Mouse (Mus musculus) B cell, adult 2 months (primary cell): ENCODE results near the gene Dennd1a.

Source experiments
- DNase-seq, 2 experiments: peaks; one replicate each; pipeline ENCODE4 v3.0.0; 2022

The Dennd1a gene

GRCm38 (mm10) chr2:37799137-37799536 is 488.1 kb downstream of the Dennd1a start:
- no peak for DNase-seq

DNA sequence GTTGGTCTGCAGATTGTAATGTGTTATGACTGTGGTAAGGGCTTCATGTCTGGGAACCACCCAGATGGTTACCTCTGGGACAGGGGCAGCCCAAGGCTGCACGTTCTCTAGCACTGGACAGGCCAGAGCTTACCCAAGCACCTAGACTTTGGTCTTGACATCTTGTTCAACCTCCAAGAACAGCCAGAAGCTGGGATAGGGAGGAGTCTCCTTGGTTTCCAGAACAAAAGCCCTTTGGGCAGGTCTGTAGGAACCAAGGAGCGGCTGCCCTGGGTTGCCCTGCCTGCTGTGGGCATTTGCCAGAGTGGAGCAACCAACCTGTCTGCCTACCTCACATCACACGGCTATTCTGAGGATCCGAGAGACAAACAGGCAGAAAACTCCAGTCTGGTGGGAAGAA is 490.1 kb downstream of the Dennd1a start:
- no peak for DNase-seq

- DNase-seq = no peak
Measured at GRCm38 (mm10) chr2:37796021-37796420, 491.2 kb downstream of the Dennd1a start.

GRCm38 (mm10) chr2:37791340-37791739 is 495.9 kb downstream of the Dennd1a start:
- no peak for DNase-seq

DNA sequence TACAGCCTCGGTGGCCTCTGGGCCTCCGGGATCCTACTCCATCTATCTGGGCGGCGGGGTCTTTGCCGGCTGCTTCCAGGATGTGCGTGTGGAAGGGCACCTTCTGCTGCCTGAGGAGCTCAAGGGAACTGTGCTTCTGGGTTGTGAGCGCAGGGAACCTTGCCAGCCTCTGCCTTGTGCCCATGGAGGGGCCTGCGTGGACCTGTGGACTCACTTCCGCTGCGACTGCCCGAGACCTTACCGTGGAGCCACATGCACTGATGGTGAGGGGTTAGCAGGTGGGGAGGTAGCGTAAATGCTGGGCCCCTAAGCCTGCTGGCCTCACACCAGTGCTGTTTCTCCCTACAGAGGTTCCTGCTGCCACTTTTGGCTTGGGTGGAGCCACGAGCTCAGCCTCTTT is 496.5 kb downstream of the Dennd1a start:
- no peak for DNase-seq

DNA sequence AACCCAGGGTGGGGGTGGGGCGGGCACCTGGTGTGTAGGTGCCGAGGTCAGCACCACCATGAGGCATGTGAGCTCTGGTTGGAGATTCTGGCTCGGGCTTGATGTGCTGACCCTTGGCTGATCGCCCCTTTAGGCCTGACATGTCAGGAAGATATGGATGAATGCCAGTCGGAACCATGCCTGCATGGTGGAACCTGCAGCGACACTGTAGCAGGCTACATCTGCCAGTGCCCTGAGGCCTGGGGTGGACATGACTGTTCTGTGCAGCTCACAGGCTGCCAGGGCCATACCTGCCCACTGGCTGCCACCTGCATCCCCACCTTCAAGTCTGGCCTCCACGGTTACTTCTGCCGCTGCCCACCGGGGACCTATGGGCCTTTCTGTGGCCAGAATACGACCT is 497.2 kb downstream of the Dennd1a start:
- no peak for DNase-seq

GRCm38 (mm10) chr2:37789029-37789428 is 498.2 kb downstream of the Dennd1a start:
- DNase-seq = no peak

GRCm38 (mm10) chr2:37788176-37788962 is 498.8 kb downstream of the Dennd1a start:
- DNase-seq = no peak

GRCm38 (mm10) chr2:37786461-37786860 is 500.7 kb downstream of the Dennd1a start:
- no peak for DNase-seq

DNA sequence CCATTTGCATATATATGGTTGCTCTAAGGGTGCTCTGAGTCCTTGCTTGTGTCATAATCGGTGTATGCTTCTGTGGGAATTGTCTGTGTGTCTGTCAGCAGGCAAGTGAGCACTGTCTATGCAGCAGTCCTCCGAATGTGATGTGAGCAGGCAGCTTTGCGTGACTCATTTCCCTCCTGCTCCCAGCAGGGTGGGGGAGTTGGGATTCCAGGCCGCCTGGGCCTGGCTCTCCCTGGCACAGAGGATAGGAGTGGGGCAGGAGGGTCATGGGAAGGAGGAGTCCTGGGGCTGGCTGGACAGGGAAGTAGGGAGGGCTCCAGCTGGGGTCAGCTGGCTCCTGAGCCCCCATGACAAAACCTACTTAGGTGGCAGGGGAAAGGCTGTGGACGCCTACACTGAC is 502.7 kb downstream of the Dennd1a start:
- DNase-seq = no peak

- DNase-seq = no peak
Measured at GRCm38 (mm10) chr2:37782002-37782401, 505.2 kb downstream of the Dennd1a start.

DNA sequence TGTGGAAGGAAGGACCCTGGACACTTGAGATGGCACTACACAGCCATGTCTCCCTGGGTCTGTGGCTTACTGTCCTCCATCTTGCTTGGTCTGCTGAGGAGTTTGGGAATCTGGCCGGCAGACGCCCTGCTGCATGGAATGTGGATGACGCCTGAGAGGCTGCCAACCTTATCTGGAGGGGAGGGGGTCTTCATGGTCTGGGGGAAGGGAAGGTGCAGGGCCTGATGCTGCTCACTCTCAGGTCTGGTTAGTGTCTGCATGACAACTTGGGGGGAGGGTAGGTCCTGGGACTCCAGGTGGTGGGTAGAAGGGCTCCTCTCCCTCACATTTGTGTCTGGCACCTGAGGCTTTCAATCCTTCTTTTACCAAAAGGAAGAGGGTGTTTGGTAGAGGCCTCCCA is 505.8 kb downstream of the Dennd1a start:
- no peak for DNase-seq

DNA sequence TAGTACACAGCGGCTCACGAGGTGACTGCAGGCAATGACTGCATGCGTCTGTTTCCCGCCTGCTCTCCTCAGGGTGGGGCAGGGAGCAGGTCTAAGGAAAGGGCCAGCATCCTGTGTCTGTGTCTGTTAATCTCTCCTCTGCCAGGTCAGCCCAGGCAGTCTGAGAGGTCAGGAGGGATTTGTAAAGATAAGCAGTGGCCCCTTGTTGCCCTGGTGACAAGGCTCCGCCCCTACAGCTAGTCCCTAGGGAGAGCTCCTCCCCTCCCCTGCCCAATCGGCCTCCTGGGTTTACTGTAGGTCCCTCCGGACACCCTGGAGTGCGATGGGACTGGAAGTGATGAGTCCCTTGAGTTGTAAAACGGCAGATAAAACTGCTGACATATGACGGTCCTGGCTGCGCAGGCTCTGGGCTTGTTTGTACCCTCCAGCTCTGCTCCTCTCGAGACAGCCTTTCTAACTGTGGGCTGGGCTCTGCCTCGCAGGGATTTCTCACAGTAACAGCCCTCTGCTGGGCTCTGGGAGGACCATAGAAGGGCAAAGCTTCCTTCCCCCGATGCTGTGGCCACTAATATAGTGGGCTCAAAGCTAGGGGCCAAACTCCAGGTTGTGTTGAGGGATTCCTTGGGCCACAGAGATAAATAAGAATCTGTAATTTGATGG is 506.8 kb downstream of the Dennd1a start:
- peak; percentile 73 to 79 for DNase-seq

DNA sequence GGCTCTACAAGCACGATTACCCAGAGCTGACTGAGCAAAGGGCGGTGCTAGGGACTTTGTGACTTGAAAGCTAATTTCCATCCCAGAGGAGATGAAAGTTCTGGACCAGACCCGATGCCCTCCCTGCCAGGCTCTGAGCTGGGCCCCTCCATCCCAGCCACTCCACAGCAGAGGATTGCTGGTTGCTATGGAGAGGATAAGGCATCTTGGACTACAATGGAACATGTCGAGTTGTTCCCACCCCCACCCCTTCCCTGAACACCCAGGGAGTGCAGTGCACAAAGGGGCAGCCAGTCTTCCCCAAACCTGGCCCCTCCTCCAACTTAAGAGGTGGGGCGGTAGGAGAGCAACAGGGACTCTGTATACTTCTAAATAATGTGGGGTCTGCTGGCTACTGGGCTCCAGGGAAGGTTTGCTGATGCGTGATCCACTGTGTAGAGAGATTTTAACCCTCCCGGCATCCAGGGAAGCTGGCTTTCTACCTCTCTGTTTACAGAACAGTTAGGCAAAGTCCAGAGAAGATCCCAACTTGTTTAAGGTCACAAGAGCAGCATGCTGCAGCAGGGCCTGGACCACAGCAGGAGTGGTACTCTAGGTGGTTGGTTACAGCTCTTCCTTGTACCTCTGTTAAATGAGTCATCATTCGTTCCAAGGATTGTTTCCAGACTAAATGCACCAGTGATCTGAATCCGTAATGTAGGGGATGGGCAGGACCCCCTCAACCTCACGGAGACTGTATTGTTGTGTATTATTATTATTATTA is 509.1 kb downstream of the Dennd1a start:
- no peak for DNase-seq

DNA sequence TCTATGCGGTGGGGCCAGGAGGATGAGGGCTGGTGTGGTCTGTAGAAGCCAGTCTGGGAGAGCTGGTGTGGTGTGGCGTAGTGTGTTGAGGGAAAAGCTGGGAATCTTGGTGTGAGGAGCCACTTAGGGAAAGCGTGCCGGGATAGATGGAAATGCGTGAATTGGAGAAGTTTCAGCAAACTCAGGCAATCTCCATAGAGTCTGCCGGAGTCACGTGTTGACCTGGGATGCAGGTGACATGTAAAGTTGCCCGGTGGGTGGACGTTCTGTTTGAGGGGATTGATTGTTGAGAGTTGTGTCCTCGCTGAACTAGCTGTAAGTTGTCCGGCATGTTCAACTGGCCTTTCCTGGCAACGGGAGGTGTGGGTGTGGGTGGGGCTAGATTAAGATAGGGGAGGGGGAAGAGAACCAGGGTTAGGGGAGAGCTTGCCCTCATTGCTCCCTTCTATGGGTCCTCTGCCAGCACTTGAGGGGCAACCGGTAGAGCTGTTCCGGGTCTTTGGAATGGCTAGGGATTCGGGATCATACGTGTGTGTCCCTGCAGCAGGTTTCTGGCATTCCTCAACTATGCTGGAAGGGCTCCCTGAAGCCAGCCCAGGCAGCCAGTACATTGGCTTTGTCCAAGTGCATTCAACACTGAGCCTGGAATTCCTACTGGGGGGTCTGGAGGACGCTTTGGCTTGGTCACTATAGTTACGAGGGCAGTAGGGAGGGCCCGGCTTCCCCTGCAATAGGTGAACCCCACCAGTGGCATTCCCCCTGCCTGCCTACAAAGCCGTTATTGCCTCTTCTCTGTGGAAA is 510.4 kb downstream of the Dennd1a start:
- no peak for DNase-seq

- DNase-seq = no peak
Measured at GRCm38 (mm10) chr2:37776016-37776415, 511.2 kb downstream of the Dennd1a start, which contains the start of gene Crb2. Gene Crb2, plus strand, starts transcription at chr2:37776249.

DNA sequence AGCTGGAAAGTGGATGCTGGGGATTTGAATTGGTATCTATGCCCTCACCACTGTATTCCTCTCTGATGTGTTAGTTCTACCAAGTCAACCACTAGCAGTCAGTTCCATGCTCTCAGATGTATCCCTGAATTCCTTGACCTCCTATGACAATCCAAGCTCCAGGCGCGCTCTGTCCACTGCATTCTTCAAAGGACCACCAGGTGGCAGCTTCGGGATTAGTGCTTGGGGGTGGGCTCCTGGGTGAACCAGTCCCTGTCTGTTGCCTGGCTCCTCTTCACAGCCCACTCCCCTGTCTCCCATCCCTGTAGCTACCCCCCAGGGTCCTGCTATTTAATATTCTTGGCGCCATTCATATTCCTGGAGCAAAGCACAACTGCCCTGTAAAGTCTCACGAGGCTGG is 512.6 kb downstream of the Dennd1a start:
- DNase-seq = peak; percentile 37 to 44

GRCm38 (mm10) chr2:37771618-37772285 is 515.4 kb downstream of the Dennd1a start:
- peak; percentile 91 to 92 for DNase-seq

GRCm38 (mm10) chr2:37769793-37770192 is 517.4 kb downstream of the Dennd1a start:
- DNase-seq = no peak

GRCm38 (mm10) chr2:37768903-37769302 is 518.3 kb downstream of the Dennd1a start:
- DNase-seq = peak in 1 of 2 experiments; percentile 15

DNA sequence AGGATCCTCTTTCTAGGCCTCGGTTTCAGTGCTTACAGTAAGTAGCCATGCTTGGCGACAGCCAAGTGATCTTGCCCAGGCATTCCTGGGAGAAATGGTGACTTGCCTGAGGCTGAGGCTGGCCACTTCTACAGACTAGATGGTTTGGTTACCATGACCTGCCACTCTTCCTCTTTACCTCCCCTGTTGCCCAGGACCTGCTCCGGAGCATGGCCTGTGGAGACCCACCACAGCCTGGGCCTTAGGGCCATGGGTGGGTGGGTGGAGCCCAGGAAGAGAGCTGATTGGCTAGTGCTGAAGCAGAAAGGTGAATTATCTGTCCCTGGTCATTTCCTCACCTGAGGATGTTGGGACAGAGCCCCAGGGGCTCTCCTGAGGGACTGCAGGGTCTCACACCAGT is 519.5 kb downstream of the Dennd1a start:
- peak in 1 of 2 experiments; percentile 20 for DNase-seq

- DNase-seq = peak; percentile 74 to 77
Measured at GRCm38 (mm10) chr2:37767080-37767547, 520.1 kb downstream of the Dennd1a start.
